Mouse (Mus musculus) lung, adult 2 months (tissue): ENCODE data around the gene Acvrl1. TPM values are rescaled to one million over a fixed set of nuclear protein-coding genes. Genes with fewer than 3 reads are reported as not detected.

Source experiments
- DNase-seq: peaks from one replicate; pipeline ENCODE4 v3.0.0; 2022
- H3K4me1 ChIP-seq: fragments of 200-500 bp; 2 replicates; pipeline ENCODE4 v1.6.1; 2011; ENCODE audit warnings: low read length; ENCODE audit not compliant: control insufficient read depth, insufficient read depth
- H3K4me3 ChIP-seq: fragments of 200-500 bp; replicated peaks from 2 replicates; pipeline ENCODE3; 2011; ENCODE audit warnings: low read depth, mild to moderate bottlenecking, control low read depth, low read length; ENCODE audit errors: extremely low read depth
- CTCF ChIP-seq: fragments of 200-500 bp; IDR thresholded peaks from 2 replicates; pipeline ENCODE4 v1.5.1; 2011; ENCODE audit warnings: mild to moderate bottlenecking, low read length, control low read depth; ENCODE audit not compliant: insufficient read depth
- POLR2A ChIP-seq: fragments of 200-500 bp; IDR thresholded peaks from 2 replicates; pipeline ENCODE4 v1.6.1; 2011; ENCODE audit warnings: low read depth, mild to moderate bottlenecking, control low read depth, low read length, borderline replicate concordance; ENCODE audit errors: extremely low read depth
- WGBS: fragments of 180-500 bp; shearing (Covaris S2); methylation state at CpG from one replicate; pipeline ENCODE4 v1.1.7; 2018; 5-methylcytosine and 5-hydroxymethylcytosine counted together
- polyA plus RNA-seq: library from polyadenylated mRNA; depleted of rRNA; stranded (reverse); fragments of >200 nt; gene quantifications from 2 replicates; pipeline ENCODE4 v1.2.3, GENCODE M21; 2012; rRNA removed

The Acvrl1 gene
- polyA plus RNA-seq = 672 and 695 TPM in 2 replicates

DNA sequence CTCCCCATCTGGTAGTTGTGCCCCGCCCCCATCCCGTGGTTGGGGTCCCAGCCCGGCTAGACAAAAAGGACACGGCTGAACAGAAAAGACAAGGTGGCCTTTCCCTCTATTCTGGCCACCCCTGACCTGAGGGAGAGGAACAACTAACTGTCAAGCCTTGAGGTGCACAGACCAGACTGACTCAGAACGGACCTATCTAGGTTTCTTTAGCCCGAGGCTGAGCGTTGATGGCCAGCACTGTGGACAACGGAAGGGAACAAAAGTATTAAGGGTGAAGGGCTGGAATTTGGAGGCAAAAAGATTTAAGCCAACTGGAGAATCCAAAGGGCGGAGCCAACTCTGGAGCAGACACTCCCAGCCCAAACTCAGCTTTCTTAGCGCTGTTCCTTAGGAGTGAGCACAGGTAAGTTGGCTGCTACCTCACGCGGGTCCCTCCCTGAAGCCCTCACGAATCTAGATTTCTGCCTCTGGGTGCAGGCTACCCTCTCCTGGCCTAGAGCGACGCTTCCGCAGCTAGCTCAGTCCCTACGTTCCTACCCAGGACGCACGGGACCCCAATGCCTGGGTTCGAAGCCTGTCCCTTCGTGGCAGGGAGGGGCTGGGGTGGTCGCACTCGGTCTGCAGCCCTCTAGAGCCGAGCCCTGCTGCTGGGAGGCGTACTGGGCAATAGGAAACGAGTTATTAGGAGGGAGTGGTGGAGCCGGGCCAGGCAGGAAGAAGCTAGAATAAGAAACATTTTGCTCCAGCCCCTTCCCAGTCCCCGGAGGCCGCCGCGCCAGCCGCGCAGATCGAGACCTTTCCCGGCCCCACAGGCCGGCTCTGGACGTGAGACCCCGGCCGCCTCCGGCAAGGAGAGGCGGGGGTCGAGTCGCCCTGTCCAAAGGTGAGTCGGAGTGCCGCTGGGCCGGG lies at the start of gene Acvrl1:
Gene Acvrl1, plus strand, starts transcription at position 342 of the 909 bp plus-strand sequence.
- Histone ChIP-seq H3K4me3 (peak within 1 kb of the TSS; percentile 94), H3K4me1 (peaks cover 2% of the 10 kb centered on the region)
- DNase-seq = peak; percentile 66
- 3% methylated on average over 46 of the region's 46 CpGs for WGBS
- TF ChIP-seq POLR2A (peak; percentile 70; the same call in 1 of the 2 replicates), CTCF (no peak)

DNA sequence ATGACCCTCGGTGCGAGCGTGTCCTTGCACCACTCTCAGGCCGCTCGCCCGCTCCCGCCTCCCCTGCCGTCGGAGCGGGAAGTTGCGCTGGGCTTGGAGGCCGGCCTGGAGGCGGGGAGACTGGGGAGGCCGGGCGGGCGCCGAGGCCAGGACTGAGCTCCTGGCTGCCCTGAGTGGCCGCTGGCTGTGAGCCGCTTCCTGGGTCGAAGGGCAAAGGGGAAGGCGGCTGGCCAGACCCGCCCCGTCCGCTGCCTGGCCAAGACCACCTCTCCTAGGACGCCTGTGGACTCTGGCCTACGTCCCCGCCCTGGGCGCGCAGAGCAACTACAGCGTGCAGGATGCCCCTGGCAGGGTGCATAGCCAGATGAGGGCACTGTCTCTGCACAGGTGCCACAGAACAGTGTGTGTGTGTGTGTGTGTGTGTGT lies 49.6 kb upstream of the Acvrl1 start:
- peaks cover 10% of the 10 kb centered on the region for H3K4me1 ChIP-seq
- TF ChIP-seq CTCF (no peak), POLR2A (peak; percentile 39; the same call in 1 of the 2 replicates)
- DNase-seq = peak; percentile 89
- WGBS = 3% methylated on average over 30 of the region's 30 CpGs
- peak overlapping the region; percentile 81 for H3K4me3 ChIP-seq

DNA sequence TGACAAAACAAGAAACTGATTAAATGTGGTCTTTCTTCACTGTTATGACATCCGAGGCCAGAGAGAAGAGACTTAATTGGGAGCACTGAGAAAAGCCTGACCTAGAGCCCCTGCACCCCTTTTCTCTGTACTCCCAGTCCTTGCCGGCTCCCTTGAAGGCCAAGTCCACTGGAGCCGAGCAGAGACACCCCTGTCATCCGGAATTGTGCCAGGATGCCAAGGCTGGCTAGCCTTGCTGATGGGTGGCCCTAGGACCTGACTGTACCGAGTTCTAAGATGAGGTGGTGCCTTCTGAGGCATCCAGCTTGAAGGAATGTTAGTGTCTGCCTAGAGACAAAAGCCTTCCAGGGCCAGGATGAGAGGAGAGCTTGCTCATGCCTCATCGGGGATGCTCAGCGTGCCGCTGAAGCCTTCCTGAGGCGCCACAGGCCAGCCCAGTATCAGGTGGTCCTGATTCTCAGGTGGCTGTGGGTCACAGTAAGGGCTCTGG lies 48.2 kb upstream of the Acvrl1 start:
- H3K4me3 ChIP-seq = no peak overlapping the region
- no peak for DNase-seq
- H3K4me1 ChIP-seq = peaks cover 10% of the 10 kb centered on the region
- TF ChIP-seq POLR2A (no peak), CTCF (no peak)
- 71% methylated on average over 9 of the region's 9 CpGs for WGBS

DNA sequence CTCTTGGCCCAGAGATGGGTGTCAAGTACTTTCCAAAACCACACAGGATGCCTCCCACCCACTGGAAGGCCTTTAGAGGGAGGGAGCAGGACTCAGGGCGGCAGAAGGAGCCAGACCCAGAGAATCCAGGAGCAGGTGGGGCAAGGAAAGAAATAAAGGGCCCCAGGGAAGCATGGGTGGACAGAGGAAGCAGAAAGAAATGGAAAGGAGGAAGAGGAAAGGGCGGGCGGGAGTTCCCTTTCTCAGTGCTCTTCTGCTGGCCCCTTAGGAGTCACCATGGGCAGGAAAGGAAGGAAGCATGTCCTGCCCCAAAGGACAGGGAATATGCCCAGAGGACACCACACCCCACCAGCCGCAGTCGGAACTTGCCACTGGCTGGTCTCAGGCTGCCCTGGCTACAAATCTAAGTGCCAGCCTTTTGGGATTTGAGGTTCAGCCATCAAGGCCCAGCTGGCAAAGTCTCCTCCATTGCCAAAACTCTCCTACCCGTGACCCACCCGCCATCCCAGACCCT lies 47.2 kb upstream of the Acvrl1 start:
- Histone ChIP-seq H3K4me3 (no peak overlapping the region), H3K4me1 (peaks cover 10% of the 10 kb centered on the region)
- no peak for TF ChIP-seq POLR2A
- no peak for TF ChIP-seq CTCF
- WGBS = 55% methylated on average over 7 of the region's 7 CpGs
- DNase-seq = no peak

DNA sequence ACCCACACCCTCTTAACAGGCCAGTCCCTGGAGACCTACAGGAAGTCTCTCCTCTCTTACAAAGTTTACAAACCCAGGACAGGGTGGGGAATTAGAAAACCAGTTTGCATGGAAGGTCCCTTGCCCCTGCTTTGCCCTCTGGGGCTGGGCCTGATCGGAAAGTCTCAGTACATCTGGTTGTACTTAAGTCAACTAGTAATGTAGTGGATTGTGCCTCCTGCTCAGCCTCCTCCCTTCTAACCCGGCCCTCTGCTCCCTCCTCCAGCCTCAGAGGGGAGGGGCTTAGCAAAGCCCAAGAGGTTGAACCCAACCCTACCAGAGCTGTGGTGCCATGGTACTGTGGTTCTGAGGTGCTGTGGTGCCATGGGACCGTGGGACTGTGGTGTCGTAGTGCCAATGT lies 46.1 kb upstream of the Acvrl1 start:
- 47% methylated on average over 4 of the region's 4 CpGs for WGBS
- Histone ChIP-seq H3K4me3 (no peak overlapping the region), H3K4me1 (peaks cover 10% of the 10 kb centered on the region)
- TF ChIP-seq CTCF = no peak
- TF ChIP-seq POLR2A = no peak
- no peak for DNase-seq

DNA sequence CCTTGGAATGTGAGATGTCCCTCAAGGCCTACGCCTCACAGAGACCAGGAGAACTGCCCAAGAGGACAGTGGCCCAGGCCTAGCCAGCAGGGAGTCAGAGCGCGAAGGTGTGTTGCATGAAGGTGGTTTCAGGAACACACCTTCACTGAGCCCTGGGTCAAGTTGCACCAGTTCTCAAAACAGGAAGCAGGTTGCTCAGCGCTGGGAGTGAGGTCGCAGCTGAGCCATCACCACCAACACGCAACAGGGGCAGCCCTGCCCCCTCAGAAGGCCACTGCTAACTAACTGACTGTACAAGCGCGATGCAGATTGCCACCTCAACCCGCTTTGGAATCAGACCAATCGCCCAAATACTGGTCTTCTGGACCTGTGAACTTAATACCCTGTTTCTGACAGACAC lies 43.8 kb upstream of the Acvrl1 start:
- Histone ChIP-seq H3K4me3 (no peak overlapping the region), H3K4me1 (peaks cover 4% of the 10 kb centered on the region)
- no peak for DNase-seq
- no peak for TF ChIP-seq POLR2A
- no peak for TF ChIP-seq CTCF
- WGBS = 73% methylated on average over 10 of the region's 10 CpGs

DNA sequence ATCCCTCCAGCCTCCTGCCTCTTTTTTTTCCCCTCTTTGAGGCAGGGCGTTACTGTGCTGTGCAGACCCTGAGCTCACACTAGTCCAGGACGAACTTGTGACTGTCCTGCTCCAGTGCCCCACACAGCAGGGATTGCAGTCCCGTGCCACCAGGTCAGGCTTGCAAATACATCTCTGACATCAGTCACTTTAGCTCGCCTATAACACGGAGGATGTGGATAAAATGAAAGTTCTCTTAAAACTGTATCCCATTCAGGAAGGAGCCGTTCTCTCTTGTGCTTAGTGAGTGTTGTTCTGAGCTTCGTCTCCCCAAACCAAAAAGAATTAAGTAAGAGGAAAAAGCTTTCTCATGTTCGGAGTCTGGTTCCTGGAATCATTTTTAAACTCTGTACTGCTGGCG lies 41.9 kb upstream of the Acvrl1 start:
- WGBS = 64% methylated on average over 9 of the region's 9 CpGs
- no peak overlapping the region for H3K4me3 ChIP-seq
- DNase-seq = no peak
- no peak for TF ChIP-seq POLR2A
- TF ChIP-seq CTCF = no peak
- peaks cover 4% of the 10 kb centered on the region; the same call in 1 of the 2 replicates for H3K4me1 ChIP-seq

DNA sequence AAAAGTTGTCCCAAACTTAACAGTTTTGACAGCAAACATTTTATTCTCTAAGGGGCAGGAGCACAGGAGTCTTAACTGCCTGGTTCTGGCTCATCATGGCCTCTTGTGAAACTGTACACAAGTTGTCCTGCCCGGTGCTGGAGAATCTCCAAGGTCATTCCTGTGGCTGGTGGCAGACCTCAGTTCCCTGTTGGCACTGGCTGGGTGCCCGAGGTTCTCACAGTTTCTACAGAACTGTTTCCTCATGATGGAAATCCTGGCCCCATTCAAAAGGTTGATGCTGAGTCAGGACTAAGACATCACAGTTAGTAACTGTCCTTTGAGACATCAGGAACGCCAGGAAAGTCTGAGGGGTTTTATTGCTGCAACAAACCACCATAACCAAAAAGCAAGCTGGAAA lies 41.4 kb upstream of the Acvrl1 start:
- Histone ChIP-seq H3K4me1 (peaks cover 4% of the 10 kb centered on the region; the same call in 1 of the 2 replicates), H3K4me3 (no peak overlapping the region)
- TF ChIP-seq CTCF (no peak), POLR2A (no peak)
- 31% methylated on average over 3 of the region's 3 CpGs for WGBS
- DNase-seq = peak; percentile 46

DNA sequence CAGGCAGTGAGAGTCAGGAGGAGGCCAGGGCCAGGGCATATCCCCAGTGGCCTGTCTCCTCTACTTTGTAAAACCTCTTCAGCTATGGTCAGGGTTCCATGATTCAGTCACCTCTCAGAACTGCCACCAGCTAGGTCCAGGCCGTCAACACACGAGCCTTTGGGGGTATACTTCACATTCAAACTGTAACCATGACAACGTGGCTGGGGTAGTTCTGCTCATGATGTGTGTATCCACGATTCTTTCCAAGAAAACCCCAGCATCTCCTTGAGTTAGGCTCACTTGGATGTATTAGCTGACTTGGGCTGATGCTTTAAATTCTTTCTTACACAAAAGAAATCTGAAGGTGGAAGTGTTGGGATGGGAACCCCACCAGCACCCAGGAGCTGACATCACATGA lies 40.0 kb upstream of the Acvrl1 start:
- 75% methylated on average over 4 of the region's 4 CpGs for WGBS
- H3K4me3 ChIP-seq = no peak overlapping the region
- no peak for DNase-seq
- no peaks in the 10 kb centered on the region for H3K4me1 ChIP-seq
- TF ChIP-seq CTCF = no peak
- TF ChIP-seq POLR2A = no peak

DNA sequence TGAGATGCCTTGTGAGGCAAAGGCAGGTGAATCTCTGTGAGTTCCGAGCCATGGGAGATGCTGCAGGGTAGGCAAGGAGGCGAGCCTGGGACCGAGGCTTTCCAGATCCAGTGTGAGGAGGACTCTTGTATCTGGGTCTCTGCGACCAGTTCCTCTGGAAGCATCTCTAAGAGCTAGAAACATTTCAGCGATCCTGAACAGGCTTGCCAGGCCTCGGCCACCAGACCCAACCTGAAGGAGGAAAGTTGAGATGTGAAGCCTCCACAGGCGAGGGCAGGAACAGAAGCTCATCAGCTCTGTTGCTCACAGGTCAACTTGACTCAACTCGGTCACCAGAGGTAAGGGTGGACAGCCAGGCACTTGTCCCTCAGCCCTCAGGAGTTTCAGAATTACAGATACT lies 36.8 kb upstream of the Acvrl1 start:
- TF ChIP-seq POLR2A (no peak), CTCF (no peak)
- WGBS = 96% methylated on average over 8 of the region's 8 CpGs
- no peak overlapping the region for H3K4me3 ChIP-seq
- H3K4me1 ChIP-seq = no peaks in the 10 kb centered on the region
- no peak for DNase-seq
